Mouse (Mus musculus) forebrain, embryonic 15.5 days (tissue): Measurements from ENCODE around the gene Enkd1. TPM values are rescaled to one million over a fixed set of nuclear protein-coding genes. Genes with fewer than 3 reads are reported as not detected.

Experiments used
- ATAC-seq: fragments of 200-750 bp; cut with Nextera tagmentation; replicated peaks from 2 replicates; pipeline ENCODE4 v1.8.0; 2017; ENCODE audit warnings: mild to moderate bottlenecking, moderate TSS enrichment, moderate library complexity
- H3K27ac ChIP-seq: fragments of 300-500 bp; sonication (generic); replicated peaks from 2 replicates; pipeline ENCODE4 v1.5.1; 2015; ENCODE audit warnings: mild to moderate bottlenecking, inconsistent platforms
- H3K27me3 ChIP-seq: fragments of 300-500 bp; sonication (generic); 2 replicates; pipeline ENCODE4 v1.6.1; 2015; ENCODE audit warnings: inconsistent platforms
- H3K36me3 ChIP-seq: fragments of 300-500 bp; sonication (generic); 2 replicates; pipeline ENCODE4 v1.6.1; 2015; ENCODE audit warnings: mild to moderate bottlenecking, inconsistent platforms
- H3K4me1 ChIP-seq: fragments of 300-500 bp; sonication (generic); 2 replicates; pipeline ENCODE4 v1.6.1; 2015; ENCODE audit warnings: inconsistent platforms
- H3K4me2 ChIP-seq: fragments of 300-500 bp; sonication (generic); replicated peaks from 2 replicates; pipeline ENCODE4 v1.6.1; 2015; ENCODE audit warnings: mild to moderate bottlenecking, inconsistent platforms
- H3K4me3 ChIP-seq: fragments of 300-500 bp; sonication (generic); 2 replicates; pipeline ENCODE4 v1.5.1; 2015; ENCODE audit warnings: mild to moderate bottlenecking, inconsistent platforms
- H3K9ac ChIP-seq: fragments of 300-500 bp; sonication (generic); replicated peaks from 2 replicates; pipeline ENCODE4 v1.6.1; 2015; ENCODE audit warnings: mild to moderate bottlenecking, inconsistent platforms
- H3K9me3 ChIP-seq: fragments of 300-500 bp; sonication (generic); 2 replicates; pipeline ENCODE4 v1.6.1; 2016; ENCODE audit warnings: inconsistent platforms
- WGBS: fragments of 180-500 bp; shearing (Covaris S2); methylation state at CpG from one replicate; pipeline ENCODE4 v1.1.7; 2015; ENCODE audit warnings: mixed read lengths; 5-methylcytosine and 5-hydroxymethylcytosine counted together
- polyA plus RNA-seq: library from polyadenylated mRNA; unstranded; fragments of >200 nt; fragmentation: Nextera tagmentation; extraction: Ambion mirVana; gene quantifications from 2 replicates; pipeline ENCODE4 v1.2.1, GENCODE M21; 2015

Enkd1 gene
- polyA plus RNA-seq, 1 experiment from 2014 or later = 17.3 TPM

- 72% methylated on average over 6 of the region's 6 CpGs for WGBS
- ATAC-seq = no peak
- peak overlapping the region; percentile 27; the same call in 1 of the 2 replicates for H3K27ac ChIP-seq
Observed at GRCm38 (mm10) chr8:105715042-105715441, 7.0 kb upstream of the Enkd1 start.

GRCm38 (mm10) chr8:105714139-105714538, 6.1 kb upstream of the Enkd1 start:
- Histone ChIP-seq H3K4me2 (no peak overlapping the region), H3K9ac (no peak overlapping the region), H3K36me3 (peaks cover 15% of the 10 kb centered on the region), H3K4me3 (no peak overlapping the region), H3K27ac (no peak overlapping the region), H3K9me3 (no peaks in the 10 kb centered on the region), H3K27me3 (no peaks in the 10 kb centered on the region), H3K4me1 (no peaks in the 10 kb centered on the region)
- 8% methylated on average over 3 of the region's 3 CpGs for WGBS
- ATAC-seq = 0 out of 2 replicates have a peak, but pooled peaks have one; percentile 10

More at GRCm38 (mm10) chr8:105715042-105715441, 7.0 kb upstream of the Enkd1 start:
- peaks cover 19% of the 10 kb centered on the region for H3K36me3 ChIP-seq
- no peaks in the 10 kb centered on the region for H3K4me1 ChIP-seq
- H3K9me3 ChIP-seq = no peaks in the 10 kb centered on the region
- H3K4me3 ChIP-seq = no peak overlapping the region
- no peaks in the 10 kb centered on the region for H3K27me3 ChIP-seq
- H3K9ac ChIP-seq = no peak overlapping the region
- H3K4me2 ChIP-seq = no peak overlapping the region

GRCm38 (mm10) chr8:105712286-105712685, 4.3 kb upstream of the Enkd1 start:
- 90% methylated on average over 3 of the region's 3 CpGs for WGBS
- Histone ChIP-seq H3K27ac (no peak overlapping the region), H3K4me3 (no peak overlapping the region), H3K36me3 (peaks cover 13% of the 10 kb centered on the region), H3K4me1 (peaks cover 7% of the 10 kb centered on the region), H3K4me2 (no peak overlapping the region), H3K9ac (no peak overlapping the region), H3K27me3 (no peaks in the 10 kb centered on the region), H3K9me3 (no peaks in the 10 kb centered on the region)
- ATAC-seq = no peak

- Histone ChIP-seq H3K4me1 (peaks cover 19% of the 10 kb centered on the region), H3K9me3 (no peaks in the 10 kb centered on the region), H3K9ac (no peak overlapping the region), H3K4me2 (no peak overlapping the region), H3K27me3 (no peaks in the 10 kb centered on the region), H3K36me3 (no peaks in the 10 kb centered on the region), H3K4me3 (no peak overlapping the region), H3K27ac (no peak overlapping the region)
- no peak for ATAC-seq
- WGBS = 82% methylated on average over 14 of the region's 14 CpGs
Observed at GRCm38 (mm10) chr8:105709317-105709716, 1.3 kb upstream of the Enkd1 start.

- Histone ChIP-seq H3K36me3 (peaks cover 3% of the 10 kb centered on the region; the same call in 1 of the 2 replicates), H3K9ac (no peak overlapping the region), H3K27me3 (no peaks in the 10 kb centered on the region), H3K9me3 (no peaks in the 10 kb centered on the region), H3K27ac (no peak overlapping the region), H3K4me2 (no peak overlapping the region), H3K4me1 (peaks cover 19% of the 10 kb centered on the region), H3K4me3 (no peak overlapping the region)
- peak; percentile 0; the same call in 1 of the 2 replicates for ATAC-seq
- 90% methylated on average over 8 of the region's 8 CpGs for WGBS
Observed at GRCm38 (mm10) chr8:105708675-105709074, 665 bp upstream of the Enkd1 start.

- H3K9ac ChIP-seq = 0 out of 2 replicates have a peak overlapping the region, but pooled peaks have one; percentile 62
- H3K4me2 ChIP-seq = peak overlapping the region; percentile 96
- H3K27ac ChIP-seq = no peak overlapping the region
- H3K27me3 ChIP-seq = no peaks in the 10 kb centered on the region
- ATAC-seq = no peak
- 75% methylated on average over 12 of the region's 12 CpGs for WGBS
- H3K9me3 ChIP-seq = no peaks in the 10 kb centered on the region
- H3K36me3 ChIP-seq = peaks cover 9% of the 10 kb centered on the region
- peaks cover 28% of the 10 kb centered on the region for H3K4me1 ChIP-seq
- H3K4me3 ChIP-seq = peak overlapping the region; percentile 61
Observed at GRCm38 (mm10) chr8:105706426-105706825, 1.6 kb downstream of the Enkd1 start.

- Histone ChIP-seq H3K4me1 (peaks cover 34% of the 10 kb centered on the region), H3K36me3 (peaks cover 9% of the 10 kb centered on the region), H3K4me3 (no peak overlapping the region), H3K27me3 (no peaks in the 10 kb centered on the region), H3K4me2 (no peak overlapping the region), H3K9me3 (no peaks in the 10 kb centered on the region), H3K9ac (no peak overlapping the region), H3K27ac (no peak overlapping the region)
- 94% methylated on average over 6 of the region's 6 CpGs for WGBS
- ATAC-seq = no peak
Observed at GRCm38 (mm10) chr8:105704955-105705354, 3.1 kb downstream of the Enkd1 start.

- WGBS = 93% methylated on average over 34 of the region's 34 CpGs
- Histone ChIP-seq H3K36me3 (peaks cover 9% of the 10 kb centered on the region), H3K9me3 (no peaks in the 10 kb centered on the region), H3K4me1 (peaks cover 40% of the 10 kb centered on the region), H3K4me2 (no peak overlapping the region), H3K4me3 (no peak overlapping the region), H3K27ac (no peak overlapping the region), H3K9ac (no peak overlapping the region), H3K27me3 (no peaks in the 10 kb centered on the region)
- no peak for ATAC-seq
Observed at GRCm38 (mm10) chr8:105704146-105704812, 3.7 kb downstream of the Enkd1 start.

GRCm38 (mm10) chr8:105702731-105703415, 5.1 kb downstream of the Enkd1 start:
- Histone ChIP-seq H3K4me2 (no peak overlapping the region), H3K4me3 (0 out of 2 replicates have a peak overlapping the region, but pooled peaks have one; percentile 58), H3K27ac (no peak overlapping the region), H3K27me3 (no peaks in the 10 kb centered on the region), H3K4me1 (peaks cover 37% of the 10 kb centered on the region), H3K9me3 (no peaks in the 10 kb centered on the region), H3K9ac (no peak overlapping the region), H3K36me3 (peaks cover 19% of the 10 kb centered on the region)
- 90% methylated on average over 24 of the region's 24 CpGs for WGBS
- ATAC-seq = no peak

GRCm38 (mm10) chr8:105702001-105702401, 6.0 kb downstream of the Enkd1 start:
- Histone ChIP-seq H3K27me3 (no peaks in the 10 kb centered on the region), H3K4me2 (peak overlapping the region; percentile 96), H3K4me3 (peak overlapping the region; percentile 58), H3K9me3 (no peaks in the 10 kb centered on the region), H3K9ac (peak overlapping the region; percentile 61), H3K36me3 (peaks cover 27% of the 10 kb centered on the region), H3K4me1 (peaks cover 30% of the 10 kb centered on the region), H3K27ac (peak overlapping the region; percentile 95)
- 29% methylated on average over 18 of the region's 18 CpGs for WGBS
- peak; percentile 26 for ATAC-seq

GRCm38 (mm10) chr8:105700966-105701824, 6.8 kb downstream of the Enkd1 start, which contains the start of the genes Acd and Pard6a:
Gene Acd (minus strand): TSS chr8:105701102.
Gene Pard6a (plus strand): TSS chr8:105701148.
- Histone ChIP-seq H3K4me1 (peaks cover 22% of the 10 kb centered on the region), H3K9me3 (no peaks in the 10 kb centered on the region), H3K4me2 (peak within 1 kb of the TSS; percentile 96), H3K36me3 (peaks cover 35% of the 10 kb centered on the region), H3K4me3 (peak within 1 kb of the TSS; percentile 58), H3K9ac (peak within 1 kb of the TSS; percentile 61), H3K27ac (peak within 1 kb of the TSS; percentile 95), H3K27me3 (no peaks in the 10 kb centered on the region)
- ATAC-seq = peak; percentile 73
- WGBS = under 1% methylated on average over 60 of the region's 60 CpGs
